16 mouse cellular contexts compared by ENCODE assay signal in genomic region chr13:49504510-49504909, GRCm38 (mm10). TPM values are rescaled to one million over a fixed set of nuclear protein-coding genes. Genes with fewer than 3 reads are reported as not detected.
DNase-seq lines count a peak whose midpoint lies in the region; ATAC-seq and TF ChIP-seq lines count a peak whose summit lies in the region.
"Had no signal": no experiment of that assay in that cellular context is flagged by ENCODE, and none has a peak within 500 bp of the region (broad histone marks: within the 10 kb centered on the region; RNA-seq: fewer than 3 reads in every experiment).

Ecm2 (plus strand) TSS chr13:49504810.

- H3K27me3 ChIP-seq in liver, adult 2 months (ENCODE audit: control insufficient read depth, insufficient read depth, low read length) = no peaks in the 10 kb centered on the region

- no peaks in the 10 kb centered on the region for H3K79me2 ChIP-seq in liver, adult 2 months (ENCODE audit: control insufficient read depth, insufficient read depth, low read length)

- no peak within 1 kb of the TSS for H3K9ac ChIP-seq in liver, adult 2 months (ENCODE audit: low read depth, low read length)
- H3K9ac ChIP-seq: liver, embryonic 14.5 days had no signal

- no peak for TF ChIP-seq CTCF in liver, adult 2 months (IDR thresholded peaks at IDR 0.05; ENCODE audit: low read depth, low read length)

- no peak for ATAC-seq in monocyte, adult 5-6 weeks (replicated peaks; ENCODE audit: insufficient number of reproducible peaks, low FRiP score, low TSS enrichment, poor library complexity, severe bottlenecking)
- ATAC-seq: midbrain, embryonic 16.5 days had no signal

- TF ChIP-seq POLR2A in liver, adult 2 months (IDR thresholded peaks at IDR 0.05; ENCODE audit: extremely low read depth, insufficient read depth, low read length) = no peak

- H3K27ac ChIP-seq in liver, adult 2 months (replicated peaks; ENCODE audit: insufficient read depth, low read depth, low read length) = no peak within 1 kb of the TSS
- H3K27ac ChIP-seq in brown adipose tissue, adult 24 weeks (replicated peaks; ENCODE audit: low read depth, low read length) = peak within 1 kb of the TSS; percentile 94
- H3K27ac ChIP-seq: liver, embryonic 14.5 days had no signal

- no peaks in the 10 kb centered on the region for H3K36me3 ChIP-seq in liver, adult 2 months (ENCODE audit: control insufficient read depth, insufficient read depth, low read length)

- WGBS in liver, adult 2 months = 74% methylated on average over 4 of the region's 4 CpGs

- H3K4me3 ChIP-seq in liver, adult 2 months (ENCODE audit: insufficient read depth, low read depth, low read length) = peak within 1 kb of the TSS; percentile 35; the same call in 1 of the 2 replicates
- peak within 1 kb of the TSS; percentile 55 for H3K4me3 ChIP-seq in brown adipose tissue, adult 24 weeks (ENCODE audit: insufficient read depth, low read depth, low read length)

- DNase-seq in gastrocnemius, postnatal 4 days (ENCODE audit: low spot score in 2 of 2) = no peak
- no peak for DNase-seq in gastrocnemius, adult 8-10 months (ENCODE audit: low spot score in 2 of 2)
- no peak for DNase-seq in liver, adult 2 months (ENCODE audit: extremely low read depth, low read depth, low spot score)
- DNase-seq in liver = no peak
- DNase-seq in heart, postnatal 4 days = no peak
- no peak for DNase-seq in adipocyte (ENCODE audit: low spot score)
- DNase-seq: adrenal gland, postnatal 14 days; cerebellum, adult 11-12 months; embryo, embryonic 11 days; kidney, adult 9 months; layer of hippocampus, postnatal 36 days; spleen, adult 18-20 months had no signal

- no peaks in the 10 kb centered on the region for H3K4me1 ChIP-seq in liver, adult 2 months (ENCODE audit: control insufficient read depth, insufficient read depth, low read length)
- H3K4me1 ChIP-seq in brown adipose tissue, adult 24 weeks (ENCODE audit: control insufficient read depth, insufficient read depth, insufficient read length, low read length) = peaks cover 4% of the 10 kb centered on the region

RNA-seq across cellular contexts. Expression of gene Ecm2, which starts in this region (rescaled TPM):
- total RNA-seq in gastrocnemius, postnatal 4 days (2021) = 10 to 100 TPM; 11.7 to 14.8 TPM
- 1 to 10 TPM; 3.7 to 7.9 (median 5.6) TPM for total RNA-seq in gastrocnemius, adult 8-10 months (2022)
- total RNA-seq in liver, adult 2 months (2014; rRNA removed) = 0.55 and 0.81 TPM in 2 replicates
- 0.07 and 0.15 TPM in 2 replicates for polyA plus RNA-seq in liver, adult 2 months (2012; rRNA removed)
- 10.1 and 12.4 TPM in 2 replicates for polyA plus RNA-seq in brown adipose tissue, adult 24 weeks (2012; ENCODE audit: insufficient read depth, insufficient read length, missing spikeins)
- 10 to 100 TPM; 13.2 to 13.8 TPM for total RNA-seq in heart, postnatal 4 days (2021)
- 0.21 TPM in 1 of 3 replicates, not detected in the others for total RNA-seq in monocyte, adult 5-6 weeks (2017)
